Mouse (Mus musculus): ENCODE measurements around the gene Mok. TPM values are rescaled to one million over a fixed set of nuclear protein-coding genes. Genes with fewer than 3 reads are reported as not detected.

Mok gene
- 2.5 and 3.3 TPM in 2 replicates for polyA plus RNA-seq (2015; fragmentation: Nextera tagmentation; extraction: Ambion mirVana)

- H3K4me1 ChIP-seq = peaks cover 5% of the 10 kb centered on the region
- H3K36me3 ChIP-seq = no peaks in the 10 kb centered on the region
- no peaks in the 10 kb centered on the region for H3K9me3 ChIP-seq
- peak; percentile 27; the same call in 1 of the 2 replicates for ATAC-seq (ENCODE audit: insufficient read depth, low FRiP score, low read depth)
- under 1% methylated on average over 71 of the region's 71 CpGs for WGBS
- H3K9ac ChIP-seq = peak within 1 kb of the TSS; percentile 23
- H3K27me3 ChIP-seq (replicated peaks) = no peaks in the 10 kb centered on the region
- peak within 1 kb of the TSS; percentile 80 for H3K4me3 ChIP-seq (replicated peaks)
- no peak within 1 kb of the TSS for H3K27ac ChIP-seq
- H3K4me2 ChIP-seq = peak within 1 kb of the TSS; percentile 70
Observed at GRCm38 (mm10) chr12:110840348-110841198, at the start of gene Mok. Gene Mok, minus strand, starts transcription at chr12:110840939.

GRCm38 (mm10) chr12:110889036-110890020 lies 48.6 kb upstream of the Mok start, which contains the start of the genes Cinp and Tecpr2:
Gene Cinp, minus strand, starts transcription at chr12:110889145.
Gene Tecpr2, plus strand, starts transcription at chr12:110889264.
- peak within 1 kb of the TSS; percentile 87 for H3K27ac ChIP-seq
- peak; percentile 99 for ATAC-seq (ENCODE audit: insufficient read depth, low FRiP score, low read depth)
- H3K4me1 ChIP-seq = peaks cover 21% of the 10 kb centered on the region
- peak within 1 kb of the TSS; percentile 86 for H3K4me3 ChIP-seq (replicated peaks)
- WGBS = under 1% methylated on average over 71 of the region's 74 CpGs
- no peaks in the 10 kb centered on the region for H3K36me3 ChIP-seq
- peak within 1 kb of the TSS; percentile 56 for H3K9ac ChIP-seq
- no peaks in the 10 kb centered on the region for H3K9me3 ChIP-seq
- H3K27me3 ChIP-seq (replicated peaks) = no peaks in the 10 kb centered on the region
- H3K4me2 ChIP-seq = peak within 1 kb of the TSS; percentile 93

GRCm38 (mm10) chr12:110888606-110889005 lies 47.9 kb upstream of the Mok start:
- H3K36me3 ChIP-seq = no peaks in the 10 kb centered on the region
- peak overlapping the region; percentile 86 for H3K4me3 ChIP-seq (replicated peaks)
- H3K4me2 ChIP-seq = peak overlapping the region; percentile 88
- no peaks in the 10 kb centered on the region for H3K27me3 ChIP-seq (replicated peaks)
- no peaks in the 10 kb centered on the region for H3K9me3 ChIP-seq
- H3K4me1 ChIP-seq = peaks cover 21% of the 10 kb centered on the region
- under 1% methylated on average over 25 of the region's 25 CpGs for whole genome bisulfite sequencing
- H3K9ac ChIP-seq = peak overlapping the region; percentile 51
- ATAC-seq (ENCODE audit: insufficient read depth, low FRiP score, low read depth) = no peak; the same call in 1 of the 2 replicates
- H3K27ac ChIP-seq = no peak overlapping the region

- ATAC-seq (ENCODE audit: insufficient read depth, low FRiP score, low read depth) = no peak
- Histone ChIP-seq H3K4me3 (replicated peaks) (peak overlapping the region; percentile 86), H3K9ac (peak overlapping the region; percentile 51), H3K4me1 (peaks cover 21% of the 10 kb centered on the region), H3K4me2 (peak overlapping the region; percentile 88), H3K27ac (no peak overlapping the region), H3K36me3 (no peaks in the 10 kb centered on the region), H3K9me3 (no peaks in the 10 kb centered on the region), H3K27me3 (replicated peaks) (no peaks in the 10 kb centered on the region)
- WGBS = 38% methylated on average over 12 of the region's 12 CpGs
Observed at GRCm38 (mm10) chr12:110888106-110888505, 47.4 kb upstream of the Mok start.

GRCm38 (mm10) chr12:110885251-110885650 lies 44.5 kb upstream of the Mok start:
- peaks cover 8% of the 10 kb centered on the region for H3K36me3 ChIP-seq
- H3K4me1 ChIP-seq = peaks cover 16% of the 10 kb centered on the region
- H3K9ac ChIP-seq = no peak overlapping the region
- no peak overlapping the region for H3K27ac ChIP-seq
- ATAC-seq (ENCODE audit: insufficient read depth, low FRiP score, low read depth) = no peak
- H3K4me2 ChIP-seq = no peak overlapping the region
- no peak overlapping the region for H3K4me3 ChIP-seq (replicated peaks)
- no peaks in the 10 kb centered on the region for H3K9me3 ChIP-seq
- WGBS = 85% methylated on average over 2 of the region's 2 CpGs
- H3K27me3 ChIP-seq (replicated peaks) = no peaks in the 10 kb centered on the region

- Histone ChIP-seq H3K9ac (no peak overlapping the region), H3K27ac (no peak overlapping the region), H3K4me2 (no peak overlapping the region), H3K9me3 (no peaks in the 10 kb centered on the region), H3K4me1 (no peaks in the 10 kb centered on the region), H3K36me3 (peaks cover 25% of the 10 kb centered on the region), H3K4me3 (replicated peaks) (no peak overlapping the region), H3K27me3 (replicated peaks) (no peaks in the 10 kb centered on the region)
- ATAC-seq (ENCODE audit: insufficient read depth, low FRiP score, low read depth) = no peak
- 80% methylated on average over 7 of the region's 7 CpGs for WGBS
Observed at GRCm38 (mm10) chr12:110882291-110882690, 41.6 kb upstream of the Mok start.

GRCm38 (mm10) chr12:110875351-110875750 lies 34.6 kb upstream of the Mok start:
- no peak for ATAC-seq (ENCODE audit: insufficient read depth, low FRiP score, low read depth)
- 85% methylated on average over 2 of the region's 2 CpGs for WGBS
- no peak overlapping the region for H3K27ac ChIP-seq
- H3K36me3 ChIP-seq = peaks cover 43% of the 10 kb centered on the region
- H3K9ac ChIP-seq = no peak overlapping the region
- no peak overlapping the region for H3K4me2 ChIP-seq
- H3K9me3 ChIP-seq = no peaks in the 10 kb centered on the region
- no peaks in the 10 kb centered on the region for H3K27me3 ChIP-seq (replicated peaks)
- no peaks in the 10 kb centered on the region for H3K4me1 ChIP-seq
- H3K4me3 ChIP-seq (replicated peaks) = no peak overlapping the region

- WGBS = 72% methylated on average over 5 of the region's 5 CpGs
- Histone ChIP-seq H3K36me3 (peaks cover 33% of the 10 kb centered on the region), H3K4me2 (no peak overlapping the region), H3K9me3 (no peaks in the 10 kb centered on the region), H3K4me3 (replicated peaks) (no peak overlapping the region), H3K27ac (no peak overlapping the region), H3K27me3 (replicated peaks) (no peaks in the 10 kb centered on the region), H3K9ac (no peak overlapping the region), H3K4me1 (no peaks in the 10 kb centered on the region)
- no peak for ATAC-seq (ENCODE audit: insufficient read depth, low FRiP score, low read depth)
Observed at GRCm38 (mm10) chr12:110871247-110871646, 30.5 kb upstream of the Mok start.

GRCm38 (mm10) chr12:110870107-110870506 lies 29.4 kb upstream of the Mok start:
- Histone ChIP-seq H3K4me1 (no peaks in the 10 kb centered on the region), H3K9ac (no peak overlapping the region), H3K9me3 (no peaks in the 10 kb centered on the region), H3K27me3 (replicated peaks) (no peaks in the 10 kb centered on the region), H3K27ac (no peak overlapping the region), H3K36me3 (peaks cover 36% of the 10 kb centered on the region), H3K4me3 (replicated peaks) (no peak overlapping the region), H3K4me2 (no peak overlapping the region)
- WGBS = 68% methylated on average over 4 of the region's 4 CpGs
- peak; percentile 56; the same call in 1 of the 2 replicates for ATAC-seq (ENCODE audit: insufficient read depth, low FRiP score, low read depth)

- H3K36me3 ChIP-seq = peaks cover 38% of the 10 kb centered on the region
- ATAC-seq (ENCODE audit: insufficient read depth, low FRiP score, low read depth) = no peak
Observed at GRCm38 (mm10) chr12:110865989-110866388, 25.2 kb upstream of the Mok start.

GRCm38 (mm10) chr12:110865571-110865970 lies 24.8 kb upstream of the Mok start:
- Histone ChIP-seq H3K9ac (no peak overlapping the region), H3K9me3 (no peaks in the 10 kb centered on the region), H3K4me1 (no peaks in the 10 kb centered on the region), H3K27ac (no peak overlapping the region), H3K4me3 (replicated peaks) (no peak overlapping the region), H3K36me3 (peaks cover 38% of the 10 kb centered on the region), H3K4me2 (no peak overlapping the region), H3K27me3 (replicated peaks) (no peaks in the 10 kb centered on the region)
- ATAC-seq (ENCODE audit: insufficient read depth, low FRiP score, low read depth) = no peak
- WGBS = 68% methylated on average over 6 of the region's 6 CpGs

More at GRCm38 (mm10) chr12:110865989-110866388, 25.2 kb upstream of the Mok start:
- no peaks in the 10 kb centered on the region for H3K27me3 ChIP-seq (replicated peaks)
- 86% methylated on average over 10 of the region's 10 CpGs for WGBS
- H3K9ac ChIP-seq = no peak overlapping the region
- no peak overlapping the region for H3K27ac ChIP-seq
- no peaks in the 10 kb centered on the region for H3K4me1 ChIP-seq
- H3K4me2 ChIP-seq = no peak overlapping the region
- no peaks in the 10 kb centered on the region for H3K9me3 ChIP-seq
- no peak overlapping the region for H3K4me3 ChIP-seq (replicated peaks)

Data from stomach, embryonic 15.5 days (tissue).